Mouse (Mus musculus) left cerebral cortex, postnatal 10 days (tissue): ENCODE data around the gene Creld2. TPM values are rescaled to one million over a fixed set of nuclear protein-coding genes. Genes with fewer than 3 reads are reported as not detected.

Experiments
- DNase-seq, 2 experiments: peaks; one replicate each; pipeline ENCODE4 v3.0.0; 2021 to 2022; ENCODE audit warnings: low spot score in 2 of 2, mixed read lengths in 1 of 2; ENCODE audit errors: extremely low spot score in 1 of 2
- intact Hi-C: fragments of 180-260 bp; cut with DNase I; formaldehyde crosslinking; loops from one replicate; pipeline ENCODE4 v1.15.1; 2025
- total RNA-seq, 2 experiments: library from RNA; stranded (reverse); gene quantifications; 2 replicates each; pipeline ENCODE4 v1.2.3; 2021

The Creld2 gene
- total RNA-seq, 2 experiments from 2014 or later, result 14.2 to 18.8 TPM

GRCm38 (mm10) chr15:88827991-88828799, 8.7 kb downstream of the Creld2 start:
- intact Hi-C loops, result loop anchor here (1.0 to 5.0 kb wide), 3 partner anchors 34 to 93 kb away; partner anchors contain the start of gene Pim3
- peak in 1 of 2 experiments; percentile 72 for DNase-seq

DNA sequence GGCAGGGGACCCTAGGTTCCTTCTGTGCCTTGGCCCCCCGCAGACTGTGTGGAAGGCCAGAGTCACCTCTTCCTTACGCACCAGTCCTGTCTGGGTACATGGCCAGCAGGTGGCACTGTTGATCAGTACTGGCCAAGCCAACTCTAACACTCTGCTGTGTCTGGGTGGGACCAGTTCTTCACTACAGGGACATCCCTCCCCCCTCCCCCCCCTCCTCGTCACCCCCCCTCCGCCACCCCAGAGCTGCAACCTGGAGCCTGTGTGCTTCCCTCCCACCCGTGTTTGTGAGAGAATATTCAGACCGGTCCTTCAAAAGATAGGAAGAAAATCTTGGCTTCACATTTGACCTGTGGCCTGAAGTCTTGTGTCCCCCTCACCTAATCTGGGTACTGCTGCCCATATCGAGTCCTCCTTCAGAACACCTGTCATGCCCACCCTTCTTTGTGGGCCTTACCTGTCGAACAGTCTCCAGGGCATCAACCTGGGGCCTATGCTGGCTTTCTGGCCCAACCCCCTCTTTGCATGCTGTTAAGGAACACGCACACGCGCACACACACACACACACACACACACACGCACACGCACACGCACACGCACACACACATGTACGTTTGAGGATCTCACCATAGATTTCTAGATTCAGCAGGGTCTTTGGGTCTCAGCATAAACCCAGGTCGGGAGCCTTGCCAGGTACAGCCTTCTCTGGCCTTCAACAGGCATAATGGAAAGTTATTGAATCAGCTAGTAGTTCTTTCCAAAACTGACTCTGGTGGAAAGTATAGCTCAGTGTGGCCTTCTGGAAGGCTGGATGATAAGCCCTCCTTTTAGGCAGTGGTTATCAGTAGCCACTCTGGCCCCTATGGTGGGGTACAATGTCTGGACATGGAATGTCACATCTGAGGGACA, 9.6 kb downstream of the Creld2 start:
- DNase-seq, result peak; percentile 78 to 90
- intact Hi-C loops, result loop anchor here (1.0 to 5.0 kb wide), 3 partner anchors 33 to 92 kb away; partner anchors contain the start of gene Pim3

DNA sequence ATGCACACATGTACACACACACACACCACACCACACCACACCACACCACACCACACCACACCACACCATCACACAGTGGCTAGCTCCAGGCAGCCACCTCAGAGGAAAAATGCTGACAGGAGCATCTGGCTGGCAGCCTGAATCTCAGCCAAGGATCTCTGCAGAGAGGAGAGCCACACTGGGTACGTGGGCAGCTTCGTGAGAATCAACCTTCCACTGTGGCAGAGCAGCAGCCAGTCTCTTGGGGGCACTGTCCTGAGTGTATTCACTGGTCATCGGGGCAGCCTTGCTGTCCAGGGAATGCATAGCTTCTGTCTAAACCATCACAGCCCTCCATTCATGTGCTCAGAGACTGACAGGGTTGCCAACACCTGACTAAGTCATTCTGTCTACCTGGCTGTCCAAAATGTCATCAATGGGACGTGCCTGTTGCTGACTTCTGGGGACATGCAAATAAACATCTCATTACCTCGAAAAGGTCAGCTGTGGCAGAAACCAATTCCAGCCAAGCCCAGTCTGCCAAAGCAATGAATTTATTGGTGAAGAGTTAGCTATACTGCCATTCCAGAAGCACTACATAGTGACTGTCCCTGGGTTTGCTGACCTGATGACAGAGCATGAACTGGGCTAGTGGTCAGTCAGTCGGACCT, 10.5 kb downstream of the Creld2 start:
- peak in 1 of 2 experiments; percentile 50 for DNase-seq
- intact Hi-C loops, result loop anchor here (2.0 to 5.0 kb wide), 2 partner anchors 32 to 47 kb away; partner anchors contain the start of gene Pim3

- DNase-seq, result no peak
- intact Hi-C loops, result no loop called here
These were observed 11.2 kb downstream of the Creld2 start for GRCm38 (mm10) chr15:88830696-88831095.

- DNase-seq, result no peak
- intact Hi-C loops, result no loop called here
These were observed 12.0 kb downstream of the Creld2 start for GRCm38 (mm10) chr15:88831482-88831881.

- DNase-seq, result no peak
- intact Hi-C loops, result no loop called here
These were observed 13.1 kb downstream of the Creld2 start for GRCm38 (mm10) chr15:88832536-88832935.

DNA sequence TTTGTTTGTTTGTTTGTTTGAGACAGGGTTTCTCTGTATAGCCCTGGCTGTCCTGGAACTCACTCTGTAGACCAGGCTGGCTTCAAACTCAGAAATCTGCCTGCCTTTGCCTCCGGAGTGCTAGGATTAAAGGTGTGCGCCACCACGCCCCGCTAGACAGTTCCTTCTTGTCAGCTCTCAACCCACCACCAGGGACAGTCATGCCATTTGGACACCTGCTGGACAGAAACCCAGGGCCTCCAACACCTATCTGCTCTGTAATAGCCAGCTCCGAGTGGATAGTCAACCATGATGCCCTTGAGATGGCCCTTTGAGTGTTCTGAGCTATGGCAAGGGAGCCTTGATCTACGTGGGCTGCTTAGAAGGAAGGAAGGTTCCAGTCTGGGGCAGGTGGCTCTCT, 16.6 kb downstream of the Creld2 start:
- intact Hi-C loops, result no loop called here
- no peak for DNase-seq

- no peak for DNase-seq
- intact Hi-C loops, result no loop called here
These were observed 17.1 kb downstream of the Creld2 start for GRCm38 (mm10) chr15:88836571-88836970.

- intact Hi-C loops, result no loop called here
- peak; percentile 54 to 89 for DNase-seq
These were observed 17.9 kb downstream of the Creld2 start for GRCm38 (mm10) chr15:88837199-88837932.

DNA sequence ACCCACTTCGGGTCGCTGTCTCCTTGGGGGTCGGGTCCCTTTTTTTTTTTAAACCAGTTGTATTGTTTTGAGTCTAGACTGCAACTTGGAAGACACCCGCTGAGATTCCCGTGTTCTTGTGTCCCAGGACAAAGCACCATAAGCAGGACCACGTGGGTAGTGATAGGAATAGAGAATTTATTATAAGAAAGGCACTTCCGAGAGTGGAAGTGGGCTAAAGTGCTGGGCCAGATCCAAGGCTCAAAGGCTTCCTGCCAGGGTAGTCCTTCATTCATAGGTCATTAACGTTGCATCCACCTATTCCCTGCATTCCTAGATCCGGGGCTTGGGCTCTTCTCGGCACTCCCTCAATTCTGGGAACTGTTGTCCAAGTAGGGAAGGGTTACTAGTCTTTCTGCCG, 18.5 kb downstream of the Creld2 start:
- intact Hi-C loops, result no loop called here

GRCm38 (mm10) chr15:88839271-88839670, 19.8 kb downstream of the Creld2 start:
- intact Hi-C loops, result no loop called here
- peak; percentile 68 to 86 for DNase-seq

More for the DNA sequence above, 18.5 kb downstream of the Creld2 start:
- DNase-seq, result no peak

- DNase-seq, result peak in 1 of 2 experiments; percentile 82
These were observed 20.7 kb downstream of the Creld2 start for GRCm38 (mm10) chr15:88840126-88840525.

GRCm38 (mm10) chr15:88841160-88841559, 21.7 kb downstream of the Creld2 start:
- DNase-seq, result no peak
- intact Hi-C loops, result no loop called here

More at GRCm38 (mm10) chr15:88840126-88840525, 20.7 kb downstream of the Creld2 start:
- intact Hi-C loops, result no loop called here

GRCm38 (mm10) chr15:88841580-88842299, 22.3 kb downstream of the Creld2 start:
- intact Hi-C loops, result no loop called here
- DNase-seq, result no peak

DNA sequence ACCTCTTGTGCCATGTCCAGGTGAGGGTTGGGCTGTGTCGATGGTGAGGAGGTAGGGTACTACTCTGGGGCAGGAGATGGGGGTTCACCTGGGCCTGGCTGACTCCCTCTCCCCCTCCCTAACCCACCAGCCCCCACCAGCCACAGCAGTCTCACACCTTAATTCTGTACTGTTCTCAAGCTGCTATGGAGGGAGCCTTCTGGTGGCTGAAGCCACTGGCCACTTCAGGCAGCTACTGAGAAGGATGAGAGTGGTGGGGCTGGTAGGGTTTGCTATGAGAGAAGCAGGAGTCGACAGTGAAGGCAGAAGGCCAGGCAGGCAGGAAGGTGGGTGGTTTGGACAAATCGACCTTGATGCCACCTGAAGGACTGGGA, 22.8 kb downstream of the Creld2 start:
- intact Hi-C loops, result no loop called here
- no peak for DNase-seq

DNA sequence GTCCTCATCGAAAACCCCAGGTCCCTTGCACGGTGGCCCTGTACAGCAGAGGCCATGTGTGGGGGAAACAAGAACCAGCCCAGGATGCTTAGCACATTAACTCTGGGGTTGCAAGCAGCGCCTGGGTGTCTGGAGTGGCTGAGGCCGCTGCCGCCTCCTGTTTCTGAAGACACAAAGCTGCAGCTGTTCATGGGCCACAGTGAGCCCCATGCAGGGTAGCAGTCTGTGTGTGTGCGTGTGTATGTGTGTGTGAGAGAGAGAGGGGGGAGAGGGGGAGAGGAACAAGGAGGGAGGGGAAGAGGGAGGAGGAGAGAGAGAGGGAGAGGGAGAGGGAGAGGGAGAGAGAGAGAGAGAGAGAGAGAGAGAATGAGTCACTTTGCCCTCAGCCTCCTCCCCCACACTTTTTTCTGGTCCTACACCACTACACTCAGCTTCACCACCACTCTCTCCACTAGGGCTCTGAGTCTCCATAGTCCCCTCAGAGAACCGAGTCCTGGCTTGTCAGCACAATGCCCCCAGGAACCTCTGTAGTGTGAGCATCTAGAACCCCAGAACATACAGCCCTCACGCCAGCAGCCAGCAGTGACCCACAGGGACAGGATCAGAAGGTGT, 24.1 kb downstream of the Creld2 start:
- DNase-seq, result peak in 1 of 2 experiments; percentile 59
- intact Hi-C loops, result no loop called here

DNA sequence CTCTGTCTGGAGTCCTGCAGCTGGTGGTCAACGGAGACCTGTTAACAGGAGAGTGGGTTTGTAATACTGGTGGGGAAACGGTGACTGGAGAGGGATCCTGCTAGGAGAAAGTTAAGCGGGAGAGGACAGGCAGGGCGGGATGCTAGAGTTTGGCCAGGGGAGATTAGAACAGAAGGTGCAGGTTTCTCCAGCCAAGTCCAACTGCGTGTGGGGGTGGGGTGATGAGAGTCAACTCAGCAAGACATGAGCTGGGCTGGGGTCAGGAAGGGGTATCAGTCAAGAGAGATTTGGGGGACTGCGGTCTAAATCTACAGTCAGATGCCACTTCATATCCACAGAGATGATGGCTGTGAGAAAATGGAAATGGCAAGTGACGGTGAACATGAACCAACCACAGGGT, 25.5 kb downstream of the Creld2 start:
- intact Hi-C loops, result no loop called here
- DNase-seq, result no peak
